10 mouse cellular contexts compared by ENCODE assay signal in the genomic region with DNA sequence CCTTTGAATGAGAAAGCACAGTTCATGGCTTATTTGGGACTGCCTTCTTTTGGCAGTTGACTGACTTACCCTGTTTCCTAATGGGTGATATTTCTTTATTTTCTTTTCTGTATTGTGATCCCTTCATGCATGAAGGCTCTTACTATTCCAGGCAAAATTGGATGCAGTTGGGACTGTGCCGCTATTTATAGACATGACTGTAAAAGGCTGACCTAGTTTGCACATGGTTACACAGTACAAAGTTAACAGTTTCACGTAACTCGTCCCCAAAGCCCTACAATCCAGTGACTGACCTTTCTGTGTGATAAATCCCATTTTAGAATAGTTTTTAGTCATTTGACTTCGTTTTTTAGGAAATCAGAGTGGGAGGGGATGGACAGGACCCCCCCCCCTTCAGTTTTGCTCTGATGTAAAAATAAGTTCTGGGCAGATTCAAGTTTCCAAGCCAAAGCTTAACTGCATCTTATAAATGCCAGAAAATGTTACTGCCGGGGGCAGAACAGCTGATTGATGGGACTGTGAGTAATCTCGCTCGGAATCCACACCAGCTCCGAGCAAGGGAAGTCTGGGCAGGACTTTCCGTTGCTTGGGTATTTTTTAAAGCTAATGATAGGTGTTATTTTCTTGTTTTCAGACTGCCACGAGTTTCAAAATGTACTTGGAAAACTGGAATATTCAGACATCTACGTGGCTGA.
DNase-seq lines count a peak whose midpoint lies in the region; ATAC-seq and TF ChIP-seq lines count a peak whose summit lies in the region.
"Had no signal": no experiment of that assay in that cellular context is flagged by ENCODE, and none has a peak within 500 bp of the region (broad histone marks: within the 10 kb centered on the region; RNA-seq: fewer than 3 reads in every experiment).

No protein-coding gene starts in this region.

- no peak for TF ChIP-seq EP300 in liver, postnatal 0 days (IDR thresholded peaks at IDR 0.05; ENCODE audit: low read depth)

- TF ChIP-seq POLR2A in cerebellum, adult 2 months (IDR thresholded peaks at IDR 0.05; ENCODE audit: borderline replicate concordance, insufficient read depth, low read length) = no peak

- TF ChIP-seq CTCF in cerebellum, adult 2 months (IDR thresholded peaks at IDR 0.05; ENCODE audit: borderline replicate concordance, insufficient read depth, low read depth, low read length) = no peak
- no peak for TF ChIP-seq CTCF in liver, postnatal 0 days (IDR thresholded peaks at IDR 0.05; ENCODE audit: low read depth)
- TF ChIP-seq CTCF in forebrain, postnatal 0 days (IDR thresholded peaks at IDR 0.05; ENCODE audit: low read depth) = no peak

- H3K4me3 ChIP-seq in cerebellum, adult 2 months (replicated peaks; ENCODE audit: insufficient read depth, low read depth, low read length) = no peak overlapping the region
- no peak overlapping the region for H3K4me3 ChIP-seq in liver, postnatal 0 days (ENCODE audit: low read depth, low read length)
- H3K4me3 ChIP-seq in forebrain, postnatal 0 days (ENCODE audit: low read depth, low read length) = no peak overlapping the region
- H3K4me3 ChIP-seq in limb, embryonic 15.5 days = no peak overlapping the region
- H3K4me3 ChIP-seq: stomach, embryonic 15.5 days had no signal

- peak overlapping the region; percentile 46; the same call in 1 of the 2 replicates for H3K27ac ChIP-seq in cerebellum, adult 2 months (ENCODE audit: insufficient read depth, low read length)
- no peak overlapping the region for H3K27ac ChIP-seq in liver, postnatal 0 days (ENCODE audit: low read depth)
- H3K27ac ChIP-seq in forebrain, postnatal 0 days (ENCODE audit: low read depth, low read length) = no peak overlapping the region
- peak overlapping the region; percentile 43 for H3K27ac ChIP-seq in limb, embryonic 15.5 days
- H3K27ac ChIP-seq: stomach, embryonic 15.5 days had no signal

- H3K27me3 ChIP-seq in cerebellum, adult 2 months (ENCODE audit: control insufficient read depth, insufficient read depth, low read length) = no peaks in the 10 kb centered on the region
- H3K27me3 ChIP-seq in liver, postnatal 0 days (ENCODE audit: insufficient read depth, low read length) = no peaks in the 10 kb centered on the region
- no peaks in the 10 kb centered on the region for H3K27me3 ChIP-seq in forebrain, postnatal 0 days (ENCODE audit: insufficient read depth, low read length)
- no peaks in the 10 kb centered on the region for H3K27me3 ChIP-seq in limb, embryonic 15.5 days
- H3K27me3 ChIP-seq: stomach, embryonic 15.5 days had no signal

- H3K9ac ChIP-seq in liver, postnatal 0 days (replicated peaks) = no peak overlapping the region
- H3K9ac ChIP-seq in forebrain, postnatal 0 days = no peak overlapping the region
- H3K9ac ChIP-seq in limb, embryonic 15.5 days = no peak overlapping the region
- H3K9ac ChIP-seq: stomach, embryonic 15.5 days had no signal

- peaks cover 9% of the 10 kb centered on the region for H3K4me1 ChIP-seq in cerebellum, adult 2 months (ENCODE audit: control insufficient read depth, insufficient read depth, low read length)
- no peaks in the 10 kb centered on the region for H3K4me1 ChIP-seq in liver, postnatal 0 days (ENCODE audit: insufficient read depth)
- no peaks in the 10 kb centered on the region for H3K4me1 ChIP-seq in forebrain, postnatal 0 days (ENCODE audit: insufficient read depth)
- peaks cover 12% of the 10 kb centered on the region for H3K4me1 ChIP-seq in limb, embryonic 15.5 days
- H3K4me1 ChIP-seq: stomach, embryonic 15.5 days had no signal

- no peak overlapping the region for H3K4me2 ChIP-seq in liver, postnatal 0 days (ENCODE audit: low read depth, low read length)
- H3K4me2 ChIP-seq in forebrain, postnatal 0 days (ENCODE audit: low read depth) = no peak overlapping the region
- peak overlapping the region; percentile 22; the same call in 1 of the 2 replicates for H3K4me2 ChIP-seq in limb, embryonic 15.5 days
- H3K4me2 ChIP-seq: stomach, embryonic 15.5 days had no signal

- peak; percentile 62 for ATAC-seq in liver, postnatal 0 days
- ATAC-seq in forebrain, postnatal 0 days = peak; percentile 91
- ATAC-seq in limb, embryonic 15.5 days (ENCODE audit: insufficient number of reproducible peaks, low FRiP score, low TSS enrichment, low read depth) = peak; percentile 78; the same call in 1 of the 2 replicates

- no peaks in the 10 kb centered on the region for H3K36me3 ChIP-seq in liver, postnatal 0 days (replicated peaks; ENCODE audit: insufficient read depth, low read length)
- H3K36me3 ChIP-seq in forebrain, postnatal 0 days (ENCODE audit: insufficient read depth) = no peaks in the 10 kb centered on the region
- no peaks in the 10 kb centered on the region for H3K36me3 ChIP-seq in limb, embryonic 15.5 days
- H3K36me3 ChIP-seq: stomach, embryonic 15.5 days had no signal

- 24% methylated on average over 11 of the region's 11 CpGs for WGBS in cerebellum, adult 2 months
- WGBS in liver, postnatal 0 days (ENCODE audit: insufficient replicate concordance) = 68% methylated on average over 11 of the region's 11 CpGs
- 42% methylated on average over 11 of the region's 11 CpGs for WGBS in forebrain, postnatal 0 days
- 18% methylated on average over 11 of the region's 11 CpGs for WGBS in limb, embryonic 15.5 days

- H3K9me3 ChIP-seq in liver, postnatal 0 days (ENCODE audit: low read length) = no peaks in the 10 kb centered on the region
- no peaks in the 10 kb centered on the region for H3K9me3 ChIP-seq in forebrain, postnatal 0 days (ENCODE audit: low read length)
- H3K9me3 ChIP-seq in limb, embryonic 15.5 days = no peaks in the 10 kb centered on the region
- H3K9me3 ChIP-seq: stomach, embryonic 15.5 days had no signal

- DNase-seq in cerebellum, adult 2 months = peak in 1 of 2 experiments; percentile 68
- no peak for DNase-seq in cerebellum, adult 11 months
- no peak for DNase-seq in liver, postnatal 0 days
- no peak for DNase-seq in liver
- DNase-seq in forebrain, postnatal 0 days = peak; percentile 24
- no peak for DNase-seq in spleen, postnatal 10 days (ENCODE audit: low spot score in 2 of 2)
- DNase-seq in urinary bladder, adult 18-20 months (ENCODE audit: low spot score in 2 of 2) = no peak
- DNase-seq: midbrain, embryonic 14.5 days had no signal

Comparison
In these comparisons a context has a peak if more than half of its experiments do, and no peak if none do; other contexts are left out.
1. H3K27ac ChIP-seq: peak in cerebellum, adult 2 months (single experiment) and limb, embryonic 15.5 days (single experiment); none in liver, postnatal 0 days (single experiment) and forebrain, postnatal 0 days (single experiment).
2. Peak in every context shown above with its lines, with median percentiles within 50 percentile points of each other: ATAC-seq.